Mouse (Mus musculus) lung, embryonic 16.5 days (tissue): ENCODE measurements around the gene Garem2. TPM values are rescaled to one million over a fixed set of nuclear protein-coding genes. Genes with fewer than 3 reads are reported as not detected.
A peak's percentile ranks its signal among the peaks of the same experiment; 100 is the strongest.

ENCODE experiments used
- ATAC-seq: fragments of 200-750 bp; cut with Nextera tagmentation; 2 replicates; pipeline ENCODE4 v1.8.0; 2017; ENCODE audit warnings: low read depth, mild to moderate bottlenecking, moderate library complexity
- H3K27ac ChIP-seq: fragments of 300-500 bp; sonication (generic); 2 replicates; pipeline ENCODE4 v1.5.1; 2014; ENCODE audit warnings: mild to moderate bottlenecking, control low read depth, low read length
- H3K27me3 ChIP-seq: fragments of 300-500 bp; sonication (generic); 2 replicates; pipeline ENCODE4 v1.6.1; 2014; ENCODE audit warnings: low read depth, low read length, mixed read lengths; ENCODE audit not compliant: control insufficient read depth, insufficient read depth
- H3K36me3 ChIP-seq: fragments of 300-500 bp; sonication (generic); 2 replicates; pipeline ENCODE4 v1.6.1; 2014; ENCODE audit warnings: low read length; ENCODE audit not compliant: control insufficient read depth, insufficient read depth
- H3K4me1 ChIP-seq: fragments of 300-500 bp; sonication (generic); replicated peaks from 2 replicates; pipeline ENCODE4 v1.6.1; 2014; ENCODE audit warnings: low read length, mixed read lengths; ENCODE audit not compliant: control insufficient read depth, insufficient read depth
- H3K4me2 ChIP-seq: fragments of 300-500 bp; sonication (generic); 2 replicates; pipeline ENCODE4 v1.6.1; 2014; ENCODE audit warnings: low read depth, low read length, control low read depth
- H3K4me3 ChIP-seq: fragments of 300-500 bp; sonication (generic); 2 replicates; pipeline ENCODE4 v1.5.1; 2014; ENCODE audit warnings: mild to moderate bottlenecking, low read length, control low read depth
- H3K9ac ChIP-seq: fragments of 300-500 bp; sonication (generic); 2 replicates; pipeline ENCODE4 v1.6.1; 2014; ENCODE audit warnings: low read length, control low read depth
- H3K9me3 ChIP-seq: fragments of 300-500 bp; sonication (generic); 2 replicates; pipeline ENCODE4 v1.6.1; 2016; ENCODE audit warnings: low read length; ENCODE audit not compliant: control insufficient read depth
- WGBS: fragments of 180-500 bp; shearing (Covaris S2); extraction: QIAGEN DNeasy Blood & Tissue Kit; methylation state at CpG from one replicate; pipeline ENCODE4 v1.1.7; 2014; 5-methylcytosine and 5-hydroxymethylcytosine counted together
- polyA plus RNA-seq: library from polyadenylated mRNA; unstranded; fragments of >200 nt; fragmentation: Nextera tagmentation; extraction: Ambion mirVana; gene quantifications from 2 replicates; pipeline ENCODE4 v1.2.1, GENCODE M21; 2015

Garem2 gene
- polyA plus RNA-seq, 1 experiment from 2014 or later: 0.10 TPM

DNA sequence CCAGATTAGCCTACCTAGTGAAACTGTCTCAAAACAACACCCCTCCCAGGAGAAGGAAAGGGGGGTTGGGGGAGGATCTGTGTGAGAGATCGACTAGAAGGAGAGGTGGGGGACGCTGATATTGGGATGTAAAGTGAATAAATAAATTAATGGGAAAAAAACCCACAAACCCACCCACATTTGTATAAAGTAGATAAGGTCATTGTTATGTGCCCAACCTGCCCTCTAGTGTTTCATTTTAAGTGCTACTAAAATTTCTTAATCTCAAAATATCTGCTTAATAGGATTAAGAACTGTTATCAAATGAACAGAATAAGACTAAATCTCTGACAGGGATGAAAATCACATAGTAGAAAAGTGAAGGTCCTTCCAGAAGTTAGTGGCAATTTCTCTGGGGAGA, 10.6 kb upstream of the Garem2 start:
- H3K4me2 ChIP-seq: no peak overlapping the region
- no peak overlapping the region for H3K4me3 ChIP-seq
- H3K27ac ChIP-seq: no peak overlapping the region
- H3K36me3 ChIP-seq: no peaks in the 10 kb centered on the region
- H3K9ac ChIP-seq: no peak overlapping the region
- H3K9me3 ChIP-seq: no peaks in the 10 kb centered on the region
- H3K4me1 ChIP-seq: no peaks in the 10 kb centered on the region
- no peaks in the 10 kb centered on the region for H3K27me3 ChIP-seq
- no peak for ATAC-seq
- 43% methylated on average over 2 of the region's 2 CpGs for WGBS

DNA sequence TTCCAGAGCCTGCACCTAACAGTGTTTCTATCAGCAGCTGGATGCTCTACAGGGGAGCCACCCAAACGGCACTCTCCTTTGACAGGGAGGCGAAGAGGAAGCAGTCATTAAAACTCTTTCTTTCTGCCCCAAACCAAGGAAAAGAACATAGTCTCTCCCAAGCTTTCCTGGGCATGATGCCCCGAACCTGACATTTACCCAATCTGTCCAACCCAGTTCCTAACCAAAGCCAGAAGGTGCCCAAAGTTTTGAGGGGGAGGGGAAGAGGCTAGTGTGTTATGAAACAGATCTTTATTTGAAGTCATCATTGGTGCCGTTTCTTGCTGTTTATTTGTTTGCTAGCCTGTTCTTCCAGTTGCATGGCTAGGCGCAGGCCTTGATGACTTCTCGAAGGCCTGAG, 9.2 kb upstream of the Garem2 start:
- 54% methylated on average over 6 of the region's 6 CpGs for WGBS
- no peak overlapping the region for H3K9ac ChIP-seq
- H3K27me3 ChIP-seq: no peaks in the 10 kb centered on the region

DNA sequence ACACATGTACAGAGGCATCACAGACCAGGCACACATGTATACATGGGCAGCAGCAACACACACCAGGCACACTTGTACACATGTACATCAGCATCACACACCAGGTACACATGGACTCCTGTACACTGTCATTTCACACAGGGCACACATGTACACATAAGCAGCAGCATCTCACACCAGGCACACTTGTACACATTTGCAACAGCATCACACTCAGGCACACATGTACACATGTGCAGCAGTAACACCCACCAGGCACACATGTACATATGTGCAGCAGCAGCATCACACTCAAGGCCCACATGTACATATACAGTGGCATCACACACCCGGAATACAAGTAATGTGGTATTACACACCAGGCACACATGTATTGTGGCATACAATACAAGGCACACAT, 6.7 kb upstream of the Garem2 start:
- ATAC-seq: no peak
- no peak overlapping the region for H3K27ac ChIP-seq
- no peak overlapping the region for H3K4me3 ChIP-seq
- H3K36me3 ChIP-seq: no peaks in the 10 kb centered on the region
- H3K4me2 ChIP-seq: no peak overlapping the region
- H3K27me3 ChIP-seq: peaks cover under 1% of the 10 kb centered on the region; the same call in 1 of the 2 replicates
- H3K4me1 ChIP-seq: no peaks in the 10 kb centered on the region
- no peak overlapping the region for H3K9ac ChIP-seq
- no peaks in the 10 kb centered on the region for H3K9me3 ChIP-seq
- WGBS: 90% methylated on average over 1 of the region's 1 CpGs

More for the DNA sequence above, 9.2 kb upstream of the Garem2 start:
- no peaks in the 10 kb centered on the region for H3K9me3 ChIP-seq
- no peak overlapping the region for H3K4me3 ChIP-seq
- no peaks in the 10 kb centered on the region for H3K36me3 ChIP-seq
- H3K27ac ChIP-seq: no peak overlapping the region
- no peaks in the 10 kb centered on the region for H3K4me1 ChIP-seq
- no peak for ATAC-seq
- no peak overlapping the region for H3K4me2 ChIP-seq

DNA sequence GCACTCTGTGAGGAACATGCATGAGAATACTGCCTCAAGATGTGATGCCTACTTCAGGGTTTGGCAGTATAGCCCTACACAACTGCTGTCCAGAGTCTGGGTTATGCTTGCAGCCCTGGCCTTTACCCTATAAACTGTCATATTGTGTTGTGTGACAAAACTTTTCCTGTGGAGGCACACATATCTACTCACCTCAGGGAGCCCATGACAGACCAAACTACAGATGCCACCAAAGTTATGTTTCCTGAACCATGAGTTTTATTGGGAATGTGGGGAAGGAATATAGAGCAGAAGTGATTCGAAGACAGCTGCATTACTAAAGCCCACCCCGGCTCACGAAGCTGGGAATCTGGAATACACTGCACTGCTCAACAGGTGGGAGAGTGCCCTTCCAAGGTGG, 1.6 kb upstream of the Garem2 start:
- WGBS: 80% methylated on average over 3 of the region's 3 CpGs
- Histone ChIP-seq H3K27me3 (peaks cover 49% of the 10 kb centered on the region), H3K9me3 (no peaks in the 10 kb centered on the region), H3K36me3 (no peaks in the 10 kb centered on the region), H3K4me2 (no peak overlapping the region), H3K27ac (no peak overlapping the region), H3K9ac (no peak overlapping the region), H3K4me1 (peaks cover 10% of the 10 kb centered on the region), H3K4me3 (no peak overlapping the region)
- ATAC-seq: no peak

DNA sequence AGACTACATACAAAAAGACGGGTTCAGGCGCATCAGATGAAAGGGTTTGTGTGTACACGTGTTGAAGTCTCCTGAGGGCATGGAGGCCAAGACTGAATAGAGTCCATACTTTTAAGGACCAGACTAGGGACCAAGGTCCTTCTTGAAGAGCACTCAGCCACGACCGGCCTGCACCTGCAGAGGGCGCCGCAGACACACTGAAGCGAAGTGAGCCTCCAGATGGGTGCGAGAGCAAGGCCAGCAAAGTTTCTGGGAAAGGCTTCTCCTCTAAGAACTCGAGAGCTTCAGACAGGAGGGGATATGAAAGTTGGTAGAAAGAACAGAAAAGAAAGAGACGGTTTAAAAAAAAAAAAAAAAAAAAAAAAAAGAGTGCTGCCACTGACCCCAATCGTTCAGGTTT, 622 bp upstream of the Garem2 start:
- Histone ChIP-seq H3K36me3 (no peaks in the 10 kb centered on the region), H3K4me1 (peaks cover 10% of the 10 kb centered on the region), H3K27me3 (peaks cover 49% of the 10 kb centered on the region), H3K9me3 (no peaks in the 10 kb centered on the region), H3K9ac (no peak overlapping the region), H3K4me2 (peak overlapping the region; percentile 95), H3K27ac (no peak overlapping the region), H3K4me3 (peak overlapping the region; percentile 54)
- ATAC-seq: no peak
- WGBS: 3% methylated on average over 12 of the region's 12 CpGs

DNA sequence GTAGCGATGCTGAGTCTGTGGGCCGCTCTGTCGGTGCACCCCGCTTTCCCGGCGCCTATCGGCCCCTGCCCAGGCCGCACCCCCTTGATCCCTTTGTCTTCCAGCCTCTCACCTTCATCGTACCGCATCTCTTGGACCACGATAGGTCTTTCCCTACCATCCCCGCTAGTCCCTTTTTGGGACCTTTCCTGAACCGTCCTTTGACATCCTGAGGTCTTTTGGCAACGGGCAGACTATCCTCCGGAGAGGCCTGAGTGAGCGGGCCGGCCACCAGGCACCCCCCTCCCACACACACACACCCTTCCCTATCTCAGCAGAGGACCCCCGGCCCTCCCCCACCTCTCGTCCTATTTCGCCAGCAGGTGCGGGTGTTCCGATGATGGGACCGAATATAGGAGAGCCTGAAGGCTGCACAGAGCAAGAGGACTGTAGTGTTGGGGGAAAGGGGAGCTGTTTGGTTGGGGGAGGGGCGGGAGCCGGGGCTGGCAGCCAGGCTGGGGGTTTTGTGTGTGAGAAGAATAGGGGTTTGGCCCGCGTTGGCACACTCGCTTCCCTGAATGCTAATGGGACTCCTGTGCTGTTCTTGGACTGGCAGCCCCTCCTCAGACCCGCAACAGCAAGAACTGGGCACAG, 823 bp downstream of the Garem2 start, which contains the start of gene 3110082J24Rik:
Gene 3110082J24Rik, minus strand, starts transcription at position 419 of the 633 bp plus-strand sequence.
- Histone ChIP-seq H3K9me3 (no peaks in the 10 kb centered on the region), H3K4me2 (peak within 1 kb of the TSS; percentile 95), H3K4me3 (peak within 1 kb of the TSS; percentile 54), H3K36me3 (no peaks in the 10 kb centered on the region), H3K27ac (no peak within 1 kb of the TSS), H3K4me1 (peaks cover 16% of the 10 kb centered on the region), H3K27me3 (peaks cover 53% of the 10 kb centered on the region), H3K9ac (peak within 1 kb of the TSS; percentile 49)
- 2% methylated on average over 29 of the region's 29 CpGs for WGBS
- no peak for ATAC-seq

DNA sequence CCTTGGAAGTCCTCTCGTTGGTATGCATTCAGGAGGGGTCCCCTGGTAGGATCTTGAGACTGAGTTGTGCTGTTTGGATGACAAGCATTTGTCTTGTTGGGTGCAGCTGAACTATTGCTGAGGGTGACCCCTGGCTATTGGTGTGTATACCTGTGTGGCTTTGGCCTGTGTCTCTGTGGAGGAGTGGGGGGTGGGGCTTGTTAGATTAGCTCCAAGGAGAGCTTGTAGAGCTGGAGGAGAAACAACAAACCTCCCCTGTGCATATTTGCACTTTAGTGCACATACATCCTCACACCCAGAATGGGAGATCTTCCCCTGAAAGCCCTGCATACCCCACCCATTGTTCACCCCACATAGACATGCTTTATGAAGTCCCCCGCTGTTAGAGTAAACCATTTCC, 1.8 kb downstream of the Garem2 start:
- H3K9ac ChIP-seq: no peak overlapping the region
- ATAC-seq: no peak
- no peak overlapping the region for H3K4me2 ChIP-seq
- 28% methylated on average over 2 of the region's 2 CpGs for WGBS
- no peak overlapping the region for H3K27ac ChIP-seq
- H3K27me3 ChIP-seq: peaks cover 61% of the 10 kb centered on the region
- H3K9me3 ChIP-seq: no peaks in the 10 kb centered on the region
- H3K36me3 ChIP-seq: no peaks in the 10 kb centered on the region
- H3K4me3 ChIP-seq: no peak overlapping the region
- peaks cover 23% of the 10 kb centered on the region for H3K4me1 ChIP-seq

DNA sequence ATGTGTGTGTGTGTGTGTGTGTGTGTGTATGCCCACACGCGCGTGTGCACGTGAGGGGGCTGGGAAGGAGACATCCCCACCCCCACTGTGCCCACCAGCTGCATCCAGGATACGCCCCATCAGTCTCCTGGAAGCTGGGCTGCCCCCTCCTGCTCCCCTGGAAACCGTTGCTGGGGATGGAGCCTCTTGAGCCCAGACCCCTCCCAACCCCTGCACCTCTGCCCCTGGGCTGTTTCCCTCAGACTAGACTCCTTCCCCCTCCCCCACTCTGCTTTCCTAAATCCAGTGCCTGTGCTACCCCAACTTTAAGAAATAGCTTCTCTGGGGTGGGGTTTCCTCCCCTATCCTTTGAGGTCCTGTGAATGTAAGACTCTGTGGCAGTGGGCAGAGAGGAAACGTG, 2.2 kb downstream of the Garem2 start:
- Histone ChIP-seq H3K36me3 (no peaks in the 10 kb centered on the region), H3K4me1 (peaks cover 23% of the 10 kb centered on the region), H3K9me3 (no peaks in the 10 kb centered on the region), H3K9ac (no peak overlapping the region), H3K27ac (no peak overlapping the region), H3K4me2 (no peak overlapping the region), H3K27me3 (peaks cover 64% of the 10 kb centered on the region), H3K4me3 (no peak overlapping the region)
- ATAC-seq: no peak
- WGBS: 8% methylated on average over 7 of the region's 7 CpGs

DNA sequence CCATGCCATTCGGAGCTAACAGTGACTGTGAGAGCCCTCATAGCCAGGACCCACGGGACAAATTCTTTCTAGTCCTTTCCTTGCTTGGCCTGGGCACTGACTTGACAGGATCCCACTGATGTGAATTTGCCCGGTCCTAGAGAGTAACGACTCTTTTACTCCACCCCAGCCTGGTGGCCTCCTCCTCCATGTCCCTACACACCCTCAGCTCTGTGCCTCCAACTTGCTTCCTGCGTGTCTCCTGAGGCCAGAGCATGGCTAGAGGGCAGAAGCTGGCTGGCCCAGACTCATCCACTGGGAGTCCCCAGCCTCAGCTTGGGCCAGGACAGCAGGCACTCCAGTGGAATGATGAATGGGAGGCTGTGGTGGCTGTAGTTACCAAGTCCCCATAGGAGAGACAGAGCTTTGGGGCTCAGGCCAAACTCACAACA, 2.7 kb downstream of the Garem2 start:
- Histone ChIP-seq H3K9me3 (no peaks in the 10 kb centered on the region), H3K4me3 (no peak overlapping the region), H3K27me3 (peaks cover 68% of the 10 kb centered on the region), H3K9ac (no peak overlapping the region), H3K36me3 (no peaks in the 10 kb centered on the region), H3K4me2 (no peak overlapping the region), H3K27ac (no peak overlapping the region), H3K4me1 (peaks cover 23% of the 10 kb centered on the region)
- 11% methylated on average over 5 of the region's 5 CpGs for WGBS
- ATAC-seq: no peak
